Mouse (Mus musculus) liver, embryonic 11.5 days (tissue): Measurements from ENCODE around the gene Rad18. TPM values are rescaled to one million over a fixed set of nuclear protein-coding genes. Genes with fewer than 3 reads are reported as not detected.
A peak's percentile ranks its signal among the peaks of the same experiment; 100 is the strongest.

Source experiments
- ATAC-seq: fragments of 200-750 bp; cut with Nextera tagmentation; replicated peaks from 2 replicates; pipeline ENCODE4 v1.8.0; 2017; ENCODE audit warnings: moderate number of reproducible peaks, mild to moderate bottlenecking, moderate TSS enrichment, moderate library complexity; ENCODE audit not compliant: low FRiP score
- DNase-seq: peaks from one replicate; pipeline ENCODE4 v3.0.0-alpha.2; 2017; ENCODE audit warnings: low spot score
- H3K27ac ChIP-seq: fragments of 300-500 bp; sonication (generic); 2 replicates; pipeline ENCODE4 v1.5.1; 2014; ENCODE audit warnings: mild to moderate bottlenecking, low read depth, low read length, control low read depth
- H3K27me3 ChIP-seq: fragments of 300-500 bp; sonication (generic); replicated peaks from 2 replicates; pipeline ENCODE4 v1.6.1; 2014; ENCODE audit warnings: low read length, mixed read lengths; ENCODE audit not compliant: control insufficient read depth, insufficient read depth
- H3K36me3 ChIP-seq: fragments of 300-500 bp; sonication (generic); 2 replicates; pipeline ENCODE4 v1.6.1; 2014; ENCODE audit warnings: mild to moderate bottlenecking, low read length, moderate library complexity, mixed read lengths; ENCODE audit not compliant: control insufficient read depth, insufficient read depth
- H3K4me1 ChIP-seq: fragments of 300-500 bp; sonication (generic); replicated peaks from 2 replicates; pipeline ENCODE4 v1.6.1; 2014; ENCODE audit warnings: low read length, mixed read lengths; ENCODE audit not compliant: control insufficient read depth, insufficient read depth
- H3K4me2 ChIP-seq: fragments of 300-500 bp; sonication (generic); 2 replicates; pipeline ENCODE4 v1.6.1; 2014; ENCODE audit warnings: mild to moderate bottlenecking, control low read depth, moderate library complexity
- H3K4me3 ChIP-seq: fragments of 300-500 bp; sonication (generic); 2 replicates; pipeline ENCODE4 v1.5.1; 2014; ENCODE audit warnings: low read depth, low read length, control low read depth
- H3K9ac ChIP-seq: fragments of 300-500 bp; sonication (generic); 2 replicates; pipeline ENCODE4 v1.6.1; 2014; ENCODE audit warnings: low read depth, low read length, control low read depth
- H3K9me3 ChIP-seq: fragments of 300-500 bp; sonication (generic); 2 replicates; pipeline ENCODE4 v1.6.1; 2016; ENCODE audit warnings: low read length, inconsistent platforms, mixed read lengths; ENCODE audit not compliant: control insufficient read depth
- WGBS: fragments of 180-500 bp; shearing (Covaris S2); extraction: QIAGEN DNeasy Blood & Tissue Kit; methylation state at CpG from one replicate; pipeline ENCODE4 v1.1.7; 2014; 5-methylcytosine and 5-hydroxymethylcytosine counted together
- polyA plus RNA-seq: library from polyadenylated mRNA; unstranded; fragments of >200 nt; fragmentation: Nextera tagmentation; extraction: Ambion mirVana; gene quantifications from 2 replicates; pipeline ENCODE4 v1.2.1, GENCODE M21; 2014

Gene Rad18
- polyA plus RNA-seq, 1 experiment from 2014 or later = 47.6 TPM

GRCm38 (mm10) chr6:112699115-112699514, 2.6 kb upstream of the Rad18 start:
- no peak overlapping the region for H3K4me2 ChIP-seq
- DNase-seq (no peak), ATAC-seq (no peak)
- no peaks in the 10 kb centered on the region for H3K36me3 ChIP-seq
- peaks cover 8% of the 10 kb centered on the region for H3K4me1 ChIP-seq
- no peak overlapping the region for H3K27ac ChIP-seq
- WGBS = 52% methylated on average over 1 of the region's 1 CpGs
- H3K9ac ChIP-seq = no peak overlapping the region
- H3K27me3 ChIP-seq = no peaks in the 10 kb centered on the region
- no peak overlapping the region for H3K4me3 ChIP-seq
- H3K9me3 ChIP-seq = no peaks in the 10 kb centered on the region

DNA sequence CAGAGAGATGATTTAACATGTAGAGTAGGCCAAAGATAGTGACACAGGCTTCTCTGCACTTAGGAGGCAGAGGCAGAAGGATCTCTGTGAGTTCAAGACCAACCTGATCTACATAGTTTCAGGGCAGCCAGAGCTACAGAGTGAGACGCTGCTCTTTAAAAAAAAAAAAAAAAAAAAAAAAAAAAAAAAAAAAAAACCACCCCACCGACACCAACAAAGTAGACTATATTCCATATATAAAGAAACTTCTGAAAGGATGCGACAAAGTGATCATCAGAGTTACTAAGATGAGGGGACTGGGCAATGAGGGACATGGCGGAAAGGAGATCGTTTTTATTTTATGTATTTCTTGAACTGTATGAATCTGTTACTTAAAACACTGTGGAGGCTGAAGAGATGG, 2.0 kb downstream of the Rad18 start:
- ATAC-seq (no peak), DNase-seq (no peak)
- Histone ChIP-seq H3K9me3 (no peaks in the 10 kb centered on the region), H3K27me3 (no peaks in the 10 kb centered on the region), H3K36me3 (0 out of 2 replicates have a peak, but pooled peaks cover 6% of the 10 kb centered on the region), H3K4me2 (peak overlapping the region; percentile 78; the same call in 1 of the 2 replicates), H3K4me1 (peaks cover 8% of the 10 kb centered on the region), H3K4me3 (no peak overlapping the region), H3K9ac (no peak overlapping the region), H3K27ac (no peak overlapping the region)
- 89% methylated on average over 5 of the region's 5 CpGs for WGBS

DNA sequence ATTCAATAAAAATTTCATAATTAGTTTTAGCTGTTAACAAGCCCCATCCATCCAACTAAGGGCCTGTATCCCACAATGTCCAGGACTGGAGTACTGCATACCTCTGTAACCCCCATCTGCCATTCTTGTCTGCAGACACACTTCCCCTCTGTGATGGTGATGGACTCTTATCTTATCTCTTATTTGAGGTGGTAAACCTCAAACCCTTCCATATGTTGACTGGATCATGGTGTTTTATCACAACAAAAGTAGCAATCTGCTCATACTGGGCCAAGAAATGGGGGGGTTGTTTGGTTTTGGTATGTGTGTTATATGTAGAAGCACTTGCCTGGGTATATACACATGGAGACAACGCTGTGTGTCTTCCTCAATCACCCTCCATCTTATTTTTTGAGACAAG, 5.0 kb downstream of the Rad18 start:
- no peak overlapping the region for H3K27ac ChIP-seq
- H3K9me3 ChIP-seq = no peaks in the 10 kb centered on the region
- H3K36me3 ChIP-seq = 0 out of 2 replicates have a peak, but pooled peaks cover 6% of the 10 kb centered on the region
- ATAC-seq (no peak), DNase-seq (no peak)
- H3K27me3 ChIP-seq = no peaks in the 10 kb centered on the region
- H3K4me1 ChIP-seq = peaks cover 6% of the 10 kb centered on the region
- no peak overlapping the region for H3K9ac ChIP-seq
- 91% methylated on average over 1 of the region's 1 CpGs for whole genome bisulfite sequencing
- H3K4me2 ChIP-seq = no peak overlapping the region
- H3K4me3 ChIP-seq = no peak overlapping the region

- 94% methylated on average over 3 of the region's 3 CpGs for WGBS
- peaks cover 8% of the 10 kb centered on the region; the same call in 1 of the 2 replicates for H3K36me3 ChIP-seq
- ATAC-seq = no peak
Observed at GRCm38 (mm10) chr6:112688033-112688432, 8.5 kb downstream of the Rad18 start.

DNA sequence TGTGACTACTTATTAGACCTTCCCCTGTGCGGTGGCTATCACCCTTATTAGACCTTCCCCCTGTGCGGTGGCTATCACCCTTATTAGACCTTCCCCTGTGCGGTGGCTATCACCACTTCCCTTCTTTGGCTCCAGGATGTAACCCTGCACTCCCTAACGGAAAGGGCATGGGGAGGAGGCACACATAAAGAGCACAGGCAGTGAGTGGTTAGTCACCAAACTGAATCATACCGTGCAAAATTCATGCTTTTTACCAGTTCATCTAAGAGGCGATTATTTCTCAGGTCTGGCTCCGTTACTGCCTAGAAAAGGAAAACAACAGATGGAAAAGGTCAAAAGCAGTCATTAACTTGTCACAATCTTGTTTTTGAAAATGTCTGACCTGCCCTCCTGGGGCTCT, 10.0 kb downstream of the Rad18 start:
- H3K4me3 ChIP-seq = no peak overlapping the region
- H3K9ac ChIP-seq = no peak overlapping the region
- H3K4me2 ChIP-seq = no peak overlapping the region
- peak; percentile 14 for DNase-seq
- no peak for ATAC-seq
- H3K36me3 ChIP-seq = peaks cover 8% of the 10 kb centered on the region
- H3K27me3 ChIP-seq = no peaks in the 10 kb centered on the region
- WGBS = 62% methylated on average over 7 of the region's 7 CpGs
- no peaks in the 10 kb centered on the region for H3K9me3 ChIP-seq
- no peak overlapping the region for H3K27ac ChIP-seq
- H3K4me1 ChIP-seq = 0 out of 2 replicates have a peak, but pooled peaks cover 2% of the 10 kb centered on the region

More at GRCm38 (mm10) chr6:112688033-112688432, 8.5 kb downstream of the Rad18 start:
- no peak overlapping the region for H3K27ac ChIP-seq
- H3K27me3 ChIP-seq = no peaks in the 10 kb centered on the region
- H3K9ac ChIP-seq = no peak overlapping the region
- H3K4me1 ChIP-seq = 0 out of 2 replicates have a peak, but pooled peaks cover 2% of the 10 kb centered on the region
- H3K4me2 ChIP-seq = no peak overlapping the region
- no peaks in the 10 kb centered on the region for H3K9me3 ChIP-seq
- H3K4me3 ChIP-seq = no peak overlapping the region
- DNase-seq = no peak

GRCm38 (mm10) chr6:112684065-112684464, 12.4 kb downstream of the Rad18 start:
- DNase-seq = no peak
- peaks cover 9% of the 10 kb centered on the region for H3K36me3 ChIP-seq
- H3K27me3 ChIP-seq = no peaks in the 10 kb centered on the region
- peak; percentile 62 for ATAC-seq
- 0 out of 2 replicates have a peak, but pooled peaks cover 2% of the 10 kb centered on the region for H3K4me1 ChIP-seq
- no peaks in the 10 kb centered on the region for H3K9me3 ChIP-seq
- no peak overlapping the region for H3K4me2 ChIP-seq
- no peak overlapping the region for H3K4me3 ChIP-seq
- WGBS = 73% methylated on average over 2 of the region's 2 CpGs
- no peak overlapping the region for H3K27ac ChIP-seq
- H3K9ac ChIP-seq = no peak overlapping the region

- Histone ChIP-seq H3K4me3 (no peak overlapping the region), H3K9me3 (no peaks in the 10 kb centered on the region), H3K9ac (no peak overlapping the region), H3K27ac (no peak overlapping the region), H3K4me2 (no peak overlapping the region), H3K4me1 (no peaks in the 10 kb centered on the region), H3K27me3 (no peaks in the 10 kb centered on the region), H3K36me3 (peaks cover 7% of the 10 kb centered on the region)
- WGBS = 94% methylated on average over 5 of the region's 5 CpGs
- DNase-seq (no peak), ATAC-seq (no peak)
Observed at GRCm38 (mm10) chr6:112632071-112632470, 64.4 kb downstream of the Rad18 start.

DNA sequence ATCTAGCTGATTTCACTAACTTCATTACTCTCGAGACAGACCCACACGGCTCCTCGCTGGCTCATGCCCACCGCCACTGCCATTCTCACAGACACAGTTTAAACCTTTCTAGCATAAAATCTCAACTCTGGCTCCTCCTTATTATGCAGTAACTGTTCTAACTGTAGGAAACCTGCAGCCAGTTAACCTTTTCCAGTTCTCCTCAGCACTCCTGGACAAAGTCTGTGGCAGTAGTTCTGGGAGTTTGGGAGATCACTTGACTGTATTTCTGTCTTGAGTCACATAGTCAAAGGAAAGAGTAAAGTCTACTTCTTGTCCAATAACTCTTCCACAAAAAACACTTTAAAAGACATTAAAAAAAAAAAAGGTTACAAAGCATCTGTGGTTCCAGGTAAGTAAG, 66.2 kb downstream of the Rad18 start:
- Histone ChIP-seq H3K36me3 (peaks cover 7% of the 10 kb centered on the region), H3K9ac (no peak overlapping the region), H3K4me1 (no peaks in the 10 kb centered on the region), H3K27me3 (no peaks in the 10 kb centered on the region), H3K9me3 (no peaks in the 10 kb centered on the region), H3K4me3 (no peak overlapping the region), H3K27ac (no peak overlapping the region), H3K4me2 (no peak overlapping the region)
- ATAC-seq = no peak
- DNase-seq = no peak
- WGBS = 95% methylated on average over 4 of the region's 4 CpGs

DNA sequence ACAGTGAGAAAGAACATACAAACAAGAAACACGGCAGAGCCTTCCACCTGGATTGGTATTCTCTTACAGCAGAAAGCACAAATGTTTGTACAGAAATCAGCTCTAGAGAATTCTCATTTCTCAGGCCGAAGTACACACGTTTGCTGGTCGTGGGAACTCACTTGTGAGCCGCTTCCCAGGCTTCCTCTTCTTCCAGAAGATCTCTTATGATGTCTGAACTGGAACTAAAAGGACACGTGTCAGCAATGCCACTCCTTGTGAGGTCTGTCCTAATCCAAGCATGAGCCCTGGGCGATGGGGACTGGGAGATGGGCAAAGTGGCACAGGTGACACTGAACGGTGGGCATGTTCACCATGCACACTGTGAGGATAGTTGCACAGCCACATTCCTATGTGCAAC, 68.2 kb downstream of the Rad18 start:
- H3K4me1 ChIP-seq = no peaks in the 10 kb centered on the region
- 86% methylated on average over 8 of the region's 8 CpGs for WGBS
- no peak overlapping the region for H3K9ac ChIP-seq
- H3K9me3 ChIP-seq = no peaks in the 10 kb centered on the region
- H3K4me3 ChIP-seq = no peak overlapping the region
- H3K27me3 ChIP-seq = no peaks in the 10 kb centered on the region
- ATAC-seq (no peak), DNase-seq (no peak)
- no peak overlapping the region for H3K4me2 ChIP-seq
- H3K27ac ChIP-seq = no peak overlapping the region
- peaks cover 7% of the 10 kb centered on the region for H3K36me3 ChIP-seq
